Mouse (Mus musculus) kidney, adult 2 months (tissue): ENCODE results near the gene Rbmxl1. TPM values are rescaled to one million over a fixed set of nuclear protein-coding genes. Genes with fewer than 3 reads are reported as not detected.
"Not testable (repeated sequence)": the region's sequence is repeated elsewhere in the genome, so short reads cannot be mapped to it uniquely, and the experiment has no call there.

Experiments
- DNase-seq: peaks from one replicate; pipeline ENCODE4 v3.0.0; 2021
- H3K27ac ChIP-seq: fragments of 200-500 bp; 2 replicates; pipeline ENCODE4 v1.5.1; 2012; ENCODE audit warnings: low read depth, low read length, control low read depth, inconsistent platforms; ENCODE audit not compliant: insufficient read depth
- H3K27me3 ChIP-seq: fragments of 200-500 bp; replicated peaks from 2 replicates; pipeline ENCODE4 v1.6.1; 2012; ENCODE audit warnings: mild to moderate bottlenecking, moderate library complexity, low read length, inconsistent platforms; ENCODE audit not compliant: control insufficient read depth, insufficient read depth
- H3K36me3 ChIP-seq: fragments of 200-500 bp; 2 replicates; pipeline ENCODE4 v1.6.1; 2012; ENCODE audit warnings: mild to moderate bottlenecking, moderate library complexity, low read length, inconsistent platforms; ENCODE audit not compliant: control insufficient read depth, insufficient read depth
- H3K4me1 ChIP-seq: fragments of 200-500 bp; 2 replicates; pipeline ENCODE4 v1.6.1; 2011; ENCODE audit warnings: low read length; ENCODE audit not compliant: control insufficient read depth, insufficient read depth
- H3K4me3 ChIP-seq: fragments of 200-500 bp; 2 replicates; pipeline ENCODE4 v1.5.1; 2011; ENCODE audit warnings: mild to moderate bottlenecking, low read depth, low read length, control low read depth; ENCODE audit not compliant: insufficient read depth
- CTCF ChIP-seq: fragments of 200-500 bp; conservative IDR thresholded peaks from 2 replicates; pipeline ENCODE4 v1.5.1; 2011; ENCODE audit warnings: low read depth, mild to moderate bottlenecking, control low read depth, low read length, moderate library complexity, mixed read lengths; ENCODE audit not compliant: insufficient read depth, insufficient read length
- POLR2A ChIP-seq: fragments of 200-500 bp; IDR thresholded peaks from one replicate; pipeline ENCODE4 v1.6.1; 2011; ENCODE audit warnings: low read depth, low read length, control low read depth
- WGBS: fragments of 180-500 bp; shearing (Covaris S2); methylation state at CpG from one replicate; pipeline ENCODE4 v1.1.7; 2018; 5-methylcytosine and 5-hydroxymethylcytosine counted together
- polyA plus RNA-seq: library from polyadenylated mRNA; depleted of rRNA; stranded (reverse); fragments of >200 nt; gene quantifications from 2 replicates; pipeline ENCODE4 v1.2.3, GENCODE M21; 2012

The Rbmxl1 gene
- polyA plus RNA-seq, 1 experiment = 17.7 TPM

GRCm38 (mm10) chr8:78510926-78511325 lies 2.2 kb upstream of the Rbmxl1 start:
- no peak for DNase-seq
- 72% methylated on average over 3 of the region's 3 CpGs for WGBS
- Histone ChIP-seq H3K27me3 (no peaks in the 10 kb centered on the region), H3K27ac (no peak overlapping the region), H3K4me3 (no peak overlapping the region), H3K4me1 (peaks cover 3% of the 10 kb centered on the region; the same call in 1 of the 2 replicates), H3K36me3 (no peaks in the 10 kb centered on the region)
- TF ChIP-seq POLR2A = no peak
- no peak for TF ChIP-seq CTCF

GRCm38 (mm10) chr8:78510094-78510493 lies 1.4 kb upstream of the Rbmxl1 start:
- under 1% methylated on average over 11 of the region's 11 CpGs for WGBS
- Histone ChIP-seq H3K27ac (no peak overlapping the region), H3K27me3 (no peaks in the 10 kb centered on the region), H3K4me1 (peaks cover 3% of the 10 kb centered on the region; the same call in 1 of the 2 replicates), H3K36me3 (no peaks in the 10 kb centered on the region), H3K4me3 (peak overlapping the region; percentile 85)
- DNase-seq = peak; percentile 13
- no peak for TF ChIP-seq CTCF
- TF ChIP-seq POLR2A = no peak

GRCm38 (mm10) chr8:78509273-78510031 lies 754 bp upstream of the Rbmxl1 start, which contains the start of gene Slc10a7:
Gene Slc10a7 (plus strand): TSS chr8:78509346.
- DNase-seq = peak; percentile 87
- WGBS = under 1% methylated on average over 51 of the region's 51 CpGs
- Histone ChIP-seq H3K27ac (peak within 1 kb of the TSS; percentile 78), H3K36me3 (no peaks in the 10 kb centered on the region), H3K4me1 (peaks cover 3% of the 10 kb centered on the region; the same call in 1 of the 2 replicates), H3K27me3 (no peaks in the 10 kb centered on the region), H3K4me3 (peak within 1 kb of the TSS; percentile 85)
- TF ChIP-seq POLR2A (no peak), CTCF (no peak)

GRCm38 (mm10) chr8:78507979-78508718 lies 549 bp downstream of the Rbmxl1 start:
- Histone ChIP-seq H3K27ac (peak overlapping the region; percentile 53; the same call in 1 of the 2 replicates), H3K4me3 (peak overlapping the region; percentile 85), H3K36me3 (no peaks in the 10 kb centered on the region), H3K27me3 (no peaks in the 10 kb centered on the region), H3K4me1 (peaks cover 3% of the 10 kb centered on the region; the same call in 1 of the 2 replicates)
- peak; percentile 1 for DNase-seq
- TF ChIP-seq CTCF = no peak
- no peak for TF ChIP-seq POLR2A
- WGBS = under 1% methylated on average over 38 of the region's 38 CpGs

GRCm38 (mm10) chr8:78502706-78503105 lies 6.0 kb downstream of the Rbmxl1 start:
- Histone ChIP-seq H3K4me1 (no peaks in the 10 kb centered on the region), H3K36me3 (no peaks in the 10 kb centered on the region), H3K4me3 (no peak overlapping the region), H3K27ac (no peak overlapping the region), H3K27me3 (no peaks in the 10 kb centered on the region)
- TF ChIP-seq CTCF (no peak), POLR2A (no peak)
- no peak for DNase-seq
- 95% methylated on average over 2 of the region's 2 CpGs for WGBS

- H3K27ac ChIP-seq, H3K4me3 ChIP-seq, H3K4me1 ChIP-seq, H3K36me3 ChIP-seq, DNase-seq, H3K27me3 ChIP-seq: not testable (repeated sequence)
- WGBS = 96% methylated on average over 3 of the region's 3 CpGs
Measured at GRCm38 (mm10) chr8:78496273-78496672, 12.4 kb downstream of the Rbmxl1 start.

- no peaks in the 10 kb centered on the region for H3K4me1 ChIP-seq
- 33% methylated on average over 2 of the region's 2 CpGs for WGBS
- H3K4me3 ChIP-seq = no peak overlapping the region
- no peak overlapping the region for H3K27ac ChIP-seq
- H3K36me3 ChIP-seq = no peaks in the 10 kb centered on the region
- TF ChIP-seq POLR2A (no peak), CTCF (no peak)
- DNase-seq = no peak
- no peaks in the 10 kb centered on the region for H3K27me3 ChIP-seq
Measured at GRCm38 (mm10) chr8:78493031-78493430, 15.7 kb downstream of the Rbmxl1 start.
